Mouse (Mus musculus) inflammation-experienced regulatory T-cells, adult 16 weeks (primary cell): ENCODE data around the gene Pdzd7. TPM values are rescaled to one million over a fixed set of nuclear protein-coding genes. Genes with fewer than 3 reads are reported as not detected.

Source experiments
- polyA plus RNA-seq: library from polyadenylated mRNA; unstranded; fragments of 100-300 nt; shearing (Covaris generic); gene quantifications from one replicate; pipeline ENCODE4 v1.2.1, GENCODE M21; 2017

Gene Pdzd7
- polyA plus RNA-seq = not detected

DNA sequence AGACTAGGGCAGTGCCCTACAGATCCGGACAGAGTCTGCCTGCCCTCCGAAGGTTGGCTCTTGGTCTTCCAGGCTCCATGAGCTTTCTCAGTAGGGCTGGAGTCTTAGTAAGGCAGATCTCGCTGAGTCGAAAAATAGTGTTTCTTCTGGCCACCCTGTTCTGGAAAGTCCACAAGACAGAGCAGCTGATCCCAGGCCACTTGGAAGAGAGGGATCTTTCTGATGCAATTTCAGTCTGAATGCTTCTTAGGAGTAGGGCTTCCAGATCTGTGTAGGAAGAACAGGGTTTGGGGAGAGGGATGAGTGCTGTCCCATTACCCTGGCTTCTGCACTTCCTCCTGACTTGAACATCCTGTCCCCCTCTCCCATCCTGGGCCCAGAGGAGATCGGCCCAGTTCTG, at the start of gene Pdzd7:
TSS of gene Pdzd7 (minus strand) at position 67 of the 400 bp plus-strand sequence.

DNA sequence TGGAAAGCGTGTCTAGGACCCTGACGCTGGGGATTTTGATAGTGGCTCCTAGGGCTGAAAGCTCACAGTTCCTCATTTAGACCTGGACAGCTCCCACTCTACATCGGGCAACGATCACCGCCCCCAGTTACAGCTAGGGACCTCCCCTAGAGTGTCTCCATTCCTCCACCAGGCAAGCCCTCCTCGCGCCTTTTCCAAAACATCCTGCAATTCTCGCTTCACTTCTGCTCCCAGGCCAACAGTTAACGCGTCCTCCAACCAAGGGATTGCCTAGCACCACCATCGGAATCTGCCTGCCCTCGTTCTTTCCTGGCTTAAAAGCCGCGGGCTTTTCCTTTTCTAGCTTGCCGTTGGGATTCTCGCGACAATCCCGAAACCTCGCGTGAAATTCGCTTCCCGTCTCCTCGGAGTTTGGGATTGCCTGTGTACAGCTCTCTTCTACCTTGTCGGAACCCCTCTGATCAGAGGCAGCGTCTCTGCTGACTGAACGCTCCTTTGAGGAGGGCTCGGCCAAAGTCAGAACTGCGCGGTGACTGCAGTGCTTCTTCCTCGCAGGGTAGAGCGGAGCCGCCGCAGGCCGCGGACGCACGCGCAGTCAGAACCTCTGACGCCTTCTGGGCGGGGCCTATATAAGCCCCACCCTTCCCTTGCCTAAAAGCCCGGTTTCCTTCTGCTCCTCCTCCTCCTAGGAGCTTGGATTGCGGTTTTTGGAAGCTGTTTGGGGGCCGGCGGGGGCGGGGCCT, 29.2 kb upstream of the Pdzd7 start, which contains the start of gene Kazald1:
TSS of gene Kazald1 (plus strand) at position 662 of the 743 bp plus-strand sequence.

DNA sequence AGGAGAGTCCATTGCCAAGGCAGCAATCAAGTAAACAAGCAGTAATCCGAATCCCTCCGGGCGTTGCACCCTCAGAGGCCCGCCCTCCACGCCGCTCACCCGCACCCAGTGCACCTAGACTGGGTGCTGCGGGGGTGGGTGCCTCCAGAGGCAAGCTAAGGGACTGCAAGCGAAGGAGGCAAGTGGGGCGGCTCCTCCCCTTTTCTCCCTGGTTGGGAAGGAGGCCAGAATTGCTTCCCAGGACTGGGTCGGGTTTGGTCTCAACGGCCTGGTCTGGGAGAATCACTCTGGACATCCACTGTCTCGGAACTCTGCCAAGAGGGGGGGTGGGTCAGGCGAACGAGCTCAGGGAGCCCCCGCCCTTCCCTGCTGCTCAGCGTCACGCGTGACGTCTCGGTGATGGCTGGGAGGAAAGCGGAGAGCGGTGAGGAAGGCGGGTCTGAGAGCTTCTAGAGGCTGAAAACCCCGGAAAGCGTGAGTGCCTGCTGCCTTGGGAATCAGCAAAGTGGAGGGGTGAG, 2.0 kb upstream of the Pdzd7 start, which contains the start of gene Sfxn3:
TSS of gene Sfxn3 (plus strand) at position 87 of the 518 bp plus-strand sequence.

DNA sequence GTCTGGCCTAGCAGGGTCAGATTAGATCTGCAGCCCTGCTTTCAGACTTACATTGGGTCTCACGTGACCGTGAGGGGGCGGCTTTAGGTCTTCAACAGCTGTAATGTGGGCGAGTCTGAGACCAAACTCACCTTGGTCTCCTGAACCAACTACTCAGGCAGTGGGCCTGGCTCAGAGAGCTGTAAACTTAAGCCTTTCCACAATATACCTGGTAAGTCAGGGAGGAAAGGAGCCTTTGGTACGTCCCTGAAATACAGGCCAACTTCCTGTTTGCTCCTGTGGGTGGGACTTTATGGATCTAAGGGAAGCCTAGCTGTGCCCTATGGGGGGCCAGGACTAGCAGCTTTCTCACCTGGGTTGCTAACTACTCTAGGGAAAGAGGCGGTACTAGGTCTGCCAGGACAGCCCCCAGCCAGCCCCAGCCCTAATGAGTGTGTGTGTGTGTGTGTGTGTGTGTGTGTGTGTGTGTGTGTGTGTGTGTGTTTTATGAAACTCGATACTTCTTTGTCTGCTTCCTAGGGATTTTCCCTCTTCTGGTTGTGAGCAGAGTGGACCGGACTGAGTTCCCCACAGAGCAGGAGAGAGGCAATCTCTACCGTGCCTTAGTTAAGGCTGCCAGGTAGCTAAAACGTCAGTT, 31.1 kb downstream of the Pdzd7 start, which contains the start of gene Lzts2:
TSS of gene Lzts2 (plus strand) at position 80 of the 637 bp plus-strand sequence.

DNA sequence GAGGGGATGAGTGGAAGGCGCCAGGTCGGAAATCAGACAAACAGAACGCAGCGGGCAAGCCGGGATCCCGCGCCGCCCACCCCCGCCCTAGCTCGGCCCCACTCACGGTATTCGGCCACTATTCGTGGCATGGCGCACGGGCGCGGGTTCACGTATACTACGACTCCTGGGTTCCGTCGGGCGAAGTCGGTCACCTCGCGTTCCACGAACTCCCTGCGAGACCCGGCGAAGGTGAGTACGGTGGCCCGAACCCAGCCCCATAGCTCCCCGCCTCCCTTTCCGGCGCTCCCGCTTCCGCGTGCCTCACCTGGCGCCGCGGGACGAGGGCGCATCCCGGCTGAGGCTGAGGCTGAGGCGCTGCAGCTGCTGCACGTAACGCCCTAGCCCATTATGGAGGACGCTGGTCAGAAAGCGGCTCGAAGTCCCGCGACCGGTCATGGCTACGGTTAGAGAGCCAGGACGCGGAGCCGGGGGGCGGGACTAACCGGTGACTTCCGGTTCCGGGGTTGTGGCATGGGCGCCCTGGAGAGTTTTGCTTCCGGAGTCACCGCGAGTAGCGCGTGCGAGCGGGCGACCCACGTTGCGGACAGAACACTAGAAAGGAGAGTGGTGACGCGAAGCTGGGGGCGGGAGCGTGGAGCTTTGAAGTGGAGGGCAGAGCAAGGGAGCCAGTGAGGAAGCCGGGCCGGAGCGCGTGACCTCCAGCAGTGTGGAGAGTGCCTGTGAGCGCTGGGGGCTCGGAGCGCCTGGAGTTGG, 39.4 kb downstream of the Pdzd7 start, which contains the start of gene Mrpl43:
TSS of gene Mrpl43 (minus strand) at position 486 of the 756 bp plus-strand sequence.

DNA sequence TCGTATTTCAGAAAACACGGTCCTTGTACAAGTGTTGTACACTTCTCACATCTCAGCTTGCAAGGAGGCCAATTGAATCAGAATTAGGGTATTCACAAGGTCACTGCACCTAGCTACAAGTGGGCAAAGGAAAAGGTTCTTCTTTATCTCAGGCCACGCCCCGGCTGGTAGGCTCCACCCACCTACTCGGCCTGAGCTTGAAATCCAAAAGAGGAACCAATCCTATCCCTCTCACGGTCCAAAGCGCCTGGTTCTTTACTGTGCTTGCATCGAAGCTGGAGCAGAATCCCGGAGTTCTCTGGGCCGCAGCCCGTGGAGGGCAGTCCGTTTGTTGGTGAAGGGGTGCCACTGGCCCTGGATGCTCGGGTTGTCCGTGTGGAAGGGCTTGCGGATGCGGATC, 40.1 kb downstream of the Pdzd7 start, which contains the start of gene Twnk:
TSS of gene Twnk (plus strand) at position 220 of the 400 bp plus-strand sequence.

DNA sequence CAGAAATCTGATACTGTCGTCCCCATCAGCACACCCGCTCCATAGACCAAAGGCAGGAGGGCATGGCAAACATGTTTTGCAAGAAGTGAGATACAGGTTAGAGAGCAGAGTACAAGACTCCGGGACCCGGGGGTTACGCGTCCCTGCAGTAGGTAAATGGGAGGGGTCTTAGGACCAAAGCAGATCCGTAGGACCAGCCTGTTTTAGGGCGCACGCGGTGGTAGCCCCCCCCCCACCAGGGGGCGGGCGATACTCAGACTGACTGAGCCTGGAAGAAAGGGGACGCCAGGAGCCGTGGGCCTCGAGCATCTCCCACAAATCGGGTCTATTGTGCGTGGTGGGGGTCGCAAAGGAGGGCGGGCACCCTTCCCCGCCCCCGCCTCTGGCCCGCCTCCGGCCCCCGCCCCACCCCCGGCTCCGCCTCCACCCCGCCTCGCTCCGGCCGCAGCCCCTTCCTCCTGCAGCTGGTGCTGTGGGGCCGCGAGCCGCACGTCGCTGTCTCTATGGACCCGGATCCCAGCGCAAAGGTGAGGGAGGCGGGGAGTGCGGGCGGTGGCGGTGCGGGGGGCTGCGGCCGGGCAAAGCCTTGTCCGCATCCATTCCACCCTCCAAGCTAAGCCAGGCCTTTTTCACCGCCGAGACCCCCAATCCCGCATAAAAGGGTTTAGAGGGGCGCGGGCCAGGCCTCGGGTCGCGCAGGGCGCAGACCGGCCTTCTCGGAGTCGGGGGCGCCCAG, 56.5 kb downstream of the Pdzd7 start, which contains the start of gene Sema4g:
TSS of gene Sema4g (plus strand) at position 271 of the 736 bp plus-strand sequence.

Other genes starting within 250 kb of the Pdzd7 start
- 56.9 TPM for gene Slf2, start 114.6 kb downstream of the Pdzd7 start, polyA plus RNA-seq
- gene Sema4g, start 56.6 kb downstream of the Pdzd7 start, polyA plus RNA-seq = not detected
- gene Twnk, start 40.1 kb downstream of the Pdzd7 start, polyA plus RNA-seq = 20.3 TPM
- 67.5 TPM for gene Mrpl43, start 39.3 kb downstream of the Pdzd7 start, polyA plus RNA-seq
- gene Lzts2, start 31.3 kb downstream of the Pdzd7 start, polyA plus RNA-seq = 6.6 TPM
- 84.9 TPM for gene Sfxn3, start 1.8 kb upstream of the Pdzd7 start, polyA plus RNA-seq
- 0.84 TPM for gene Kazald1, start 29.5 kb upstream of the Pdzd7 start, polyA plus RNA-seq
- gene Tlx1, start 105.0 kb upstream of the Pdzd7 start, polyA plus RNA-seq = not detected
- not detected for gene Lbx1, start 190.1 kb upstream of the Pdzd7 start, polyA plus RNA-seq